ENCODE assay signal across 12 mouse cellular contexts in genomic region chr7:24372786-24373185, GRCm38 (mm10). TPM values are rescaled to one million over a fixed set of nuclear protein-coding genes. Genes with fewer than 3 reads are reported as not detected.
DNase-seq lines count a peak whose midpoint lies in the region; ATAC-seq lines count a peak whose summit lies in the region.
"Had no signal": no experiment of that assay in that cellular context is flagged by ENCODE, and none has a peak within 500 bp of the region (broad histone marks: within the 10 kb centered on the region; RNA-seq: fewer than 3 reads in every experiment).

No protein-coding gene starts in this region.

- no peaks in the 10 kb centered on the region for H3K36me3 ChIP-seq in heart, embryonic 16.5 days (ENCODE audit: control insufficient read depth, insufficient read depth)
- H3K36me3 ChIP-seq in liver, embryonic 12.5 days: peaks cover 55% of the 10 kb centered on the region
- H3K36me3 ChIP-seq: stomach, embryonic 15.5 days had no signal

- H3K27ac ChIP-seq in heart, embryonic 16.5 days (ENCODE audit: low read length): peak overlapping the region; percentile 45
- peak overlapping the region; percentile 100 for H3K27ac ChIP-seq in liver, embryonic 12.5 days

- peaks cover 2% of the 10 kb centered on the region; the same call in 1 of the 2 replicates for H3K27me3 ChIP-seq in heart, embryonic 16.5 days (ENCODE audit: control insufficient read depth, insufficient read depth, low read length)
- H3K27me3 ChIP-seq in liver, embryonic 12.5 days (replicated peaks): peaks cover 4% of the 10 kb centered on the region; the same call in 1 of the 2 replicates
- H3K27me3 ChIP-seq: stomach, embryonic 15.5 days had no signal

- no peaks in the 10 kb centered on the region for H3K9me3 ChIP-seq in heart, embryonic 16.5 days (replicated peaks; ENCODE audit: control insufficient read depth, low read length)
- H3K9me3 ChIP-seq in liver, embryonic 12.5 days (replicated peaks): no peaks in the 10 kb centered on the region
- H3K9me3 ChIP-seq: stomach, embryonic 15.5 days had no signal

- no peak for DNase-seq in heart, adult 18-20 months
- DNase-seq in spleen, postnatal 10 days (ENCODE audit: low spot score in 2 of 2): peak; percentile 59 to 64
- no peak for DNase-seq in spleen, postnatal 36 days (ENCODE audit: low spot score in 2 of 2)
- no peak for DNase-seq in right cerebral cortex, adult 2 months (ENCODE audit: low spot score in 2 of 2)
- no peak for DNase-seq in ovary, postnatal 36 days (ENCODE audit: low spot score)
- DNase-seq: kidney, adult 9 months had no signal

- no peak overlapping the region; the same call in 1 of the 2 replicates for H3K4me3 ChIP-seq in heart, embryonic 16.5 days (ENCODE audit: low read length)
- H3K4me3 ChIP-seq in liver, embryonic 12.5 days: peak overlapping the region; percentile 88
- H3K4me3 ChIP-seq: stomach, embryonic 15.5 days had no signal

- no peak overlapping the region for H3K9ac ChIP-seq in heart, embryonic 16.5 days (ENCODE audit: low read length)
- H3K9ac ChIP-seq in liver, embryonic 12.5 days: peak overlapping the region; percentile 100
- H3K9ac ChIP-seq: stomach, embryonic 15.5 days had no signal

- 56% methylated on average over 4 of the region's 4 CpGs for WGBS in heart, embryonic 16.5 days
- WGBS in liver, embryonic 12.5 days (ENCODE audit: insufficient replicate concordance): 27% methylated on average over 4 of the region's 4 CpGs

- H3K4me1 ChIP-seq in heart, embryonic 16.5 days (ENCODE audit: control insufficient read depth, insufficient read depth, low read length): peaks cover 15% of the 10 kb centered on the region
- H3K4me1 ChIP-seq in liver, embryonic 12.5 days: peaks cover 79% of the 10 kb centered on the region

- ATAC-seq in heart, embryonic 16.5 days (replicated peaks; ENCODE audit: extremely low read depth, insufficient read depth, low FRiP score): no peak
- ATAC-seq in liver, embryonic 12.5 days: no peak

- H3K4me2 ChIP-seq in heart, embryonic 16.5 days (ENCODE audit: low read depth, low read length): peak overlapping the region; percentile 14; the same call in 1 of the 2 replicates
- H3K4me2 ChIP-seq in liver, embryonic 12.5 days: peak overlapping the region; percentile 96

RNA-seq across cellular contexts. Expression of gene Kcnn4, which starts 2.7 kb away (rescaled TPM):
- 5.2 and 10.9 TPM in 2 replicates for polyA plus RNA-seq in heart, embryonic 16.5 days (2015; fragmentation: Nextera tagmentation; extraction: Ambion mirVana)
- 1 to 10 TPM in 1 of 2 experiments, under 1 TPM in 1; 0.69 to 2.4 TPM for total RNA-seq in heart, adult 18-20 months (2021)
- polyA plus RNA-seq in liver, embryonic 12.5 days (2016; fragmentation: Nextera tagmentation; extraction: Ambion mirVana): 159 and 161 TPM in 2 replicates

RNA-seq across cellular contexts. Expression of gene Lypd5, which starts 23.8 kb away (rescaled TPM):
- not detected in 2 replicates for polyA plus RNA-seq in heart, embryonic 16.5 days (2015; fragmentation: Nextera tagmentation; extraction: Ambion mirVana)
- total RNA-seq in heart, adult 18-20 months (2021): not detected
- not detected in 2 replicates for polyA plus RNA-seq in liver, embryonic 12.5 days (2016; fragmentation: Nextera tagmentation; extraction: Ambion mirVana)
- total RNA-seq: gastrocnemius, postnatal 4 days; left cerebral cortex, postnatal 14 days; megakaryocyte progenitor cell, adult 5-6 weeks had no signal

RNA-seq across cellular contexts. Expression of gene Smg9, which starts 26.6 kb away (rescaled TPM):
- polyA plus RNA-seq in heart, embryonic 16.5 days (2015; fragmentation: Nextera tagmentation; extraction: Ambion mirVana): 18.7 and 20.5 TPM in 2 replicates
- 1 to 10 TPM; 6.6 to 8.4 TPM for total RNA-seq in heart, adult 18-20 months (2021)
- polyA plus RNA-seq in liver, embryonic 12.5 days (2016; fragmentation: Nextera tagmentation; extraction: Ambion mirVana): 22.9 and 23.5 TPM in 2 replicates

RNA-seq across cellular contexts. Expression of gene Tescl, which starts 39.0 kb away (rescaled TPM):
- 0.17 and 0.30 TPM in 2 replicates for polyA plus RNA-seq in heart, embryonic 16.5 days (2015; fragmentation: Nextera tagmentation; extraction: Ambion mirVana)
- total RNA-seq in heart, adult 18-20 months (2021): under 1 TPM in 1 of 2 experiments, not detected in 1; 0.32 TPM
- not detected in 2 replicates for polyA plus RNA-seq in liver, embryonic 12.5 days (2016; fragmentation: Nextera tagmentation; extraction: Ambion mirVana)
- total RNA-seq: left cerebral cortex, postnatal 14 days; megakaryocyte progenitor cell, adult 5-6 weeks had no signal
- polyA plus RNA-seq: stomach, embryonic 15.5 days had no signal

RNA-seq across cellular contexts. Expression of gene Zfp94, which starts 56.3 kb away (rescaled TPM):
- 5.1 and 5.2 TPM in 2 replicates for polyA plus RNA-seq in heart, embryonic 16.5 days (2015; fragmentation: Nextera tagmentation; extraction: Ambion mirVana)
- total RNA-seq in heart, adult 18-20 months (2021): 1 to 10 TPM; 2.5 TPM
- 3.0 and 3.6 TPM in 2 replicates for polyA plus RNA-seq in liver, embryonic 12.5 days (2016; fragmentation: Nextera tagmentation; extraction: Ambion mirVana)

Comparison
In these comparisons a context has a peak if more than half of its experiments do, and no peak if none do; other contexts are left out.
1. DNase-seq: peak in spleen, postnatal 10 days (2 of 2); none in heart, adult 18-20 months (0 of 2), spleen, postnatal 36 days (0 of 2), right cerebral cortex, adult 2 months (0 of 2) and ovary, postnatal 36 days (single experiment).
2. RNA of gene Kcnn4, which starts 2.7 kb away (polyA plus RNA-seq): 159 to 161 TPM in liver, embryonic 12.5 days; 5.2 to 10.9 TPM in heart, embryonic 16.5 days; every median in the first group is over 10 times any median in the second.